Mouse (Mus musculus) left cerebral cortex, postnatal 36 days (tissue): ENCODE measurements around the gene Ppbp. TPM values are rescaled to one million over a fixed set of nuclear protein-coding genes. Genes with fewer than 3 reads are reported as not detected.
"Not testable (repeated sequence)": the region's sequence is repeated elsewhere in the genome, so short reads cannot be mapped to it uniquely, and the experiment has no call there.

ENCODE experiments used
- DNase-seq, 2 experiments: peaks; one replicate each; pipeline ENCODE4 v3.0.0; 2021 to 2022; ENCODE audit warnings: low spot score in 2 of 2, mixed read lengths in 1 of 2
- intact Hi-C: fragments of 180-260 bp; cut with DNase I; formaldehyde crosslinking; loops from one replicate; pipeline ENCODE4 v1.15.1; 2025
- microRNA-seq: library from miRNA; unstranded; fragments of <30 nt; microRNA quantifications from one replicate; pipeline ENCODE4 v1.2.0, GENCODE M21; 2022
- total RNA-seq, 2 experiments: library from RNA; stranded (reverse); gene quantifications; 2 replicates each; pipeline ENCODE4 v1.2.3; 2021

Gene Ppbp
- total RNA-seq, 2 experiments from 2014 or later = 0.88 TPM; not detected in 1

DNA sequence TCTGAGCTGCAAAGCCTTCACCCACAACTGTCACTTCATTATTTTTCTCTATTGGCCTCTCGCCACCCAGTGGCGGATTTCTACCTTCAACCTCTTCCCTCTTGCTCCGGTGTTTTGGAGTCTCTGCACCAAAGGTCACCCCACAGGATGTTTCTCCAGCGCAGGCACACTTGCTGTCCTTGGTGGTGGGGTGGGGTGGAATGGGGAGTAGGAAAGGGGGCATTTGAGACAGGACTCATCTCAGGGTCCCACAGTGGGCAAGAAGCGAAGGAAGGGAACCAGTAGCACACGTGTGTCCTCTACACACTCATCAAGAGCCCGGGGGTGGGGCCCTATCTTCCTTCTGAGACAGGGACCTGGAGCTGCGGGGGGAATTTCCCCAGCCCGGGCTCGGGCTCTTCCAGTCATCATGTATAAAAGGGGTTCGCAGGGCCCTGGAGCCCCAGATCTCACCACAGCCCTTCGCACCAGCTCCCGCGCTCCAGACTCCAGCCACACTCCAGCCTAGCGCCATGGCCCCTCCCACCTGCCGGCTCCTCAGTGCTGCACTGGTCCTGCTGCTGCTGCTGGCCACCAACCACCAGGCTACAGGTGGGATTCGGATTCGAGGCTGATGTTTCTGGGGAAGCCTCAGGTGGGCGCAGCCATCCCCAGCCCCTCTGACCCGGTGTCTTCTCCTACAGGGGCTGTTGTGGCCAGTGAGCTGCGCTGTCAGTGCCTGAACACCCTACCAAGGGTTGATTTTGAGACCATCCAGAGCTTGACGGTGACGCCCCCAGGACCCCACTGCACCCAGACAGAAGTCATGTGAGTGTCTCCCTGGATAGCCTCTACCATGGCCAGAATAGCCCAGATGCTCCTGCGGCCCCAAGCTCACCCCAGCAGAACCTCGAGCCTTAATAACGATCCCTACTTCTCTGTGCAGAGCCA lies 17.6 kb downstream of the Ppbp start, which contains the start of gene Cxcl3:
Cxcl3 (plus strand) TSS at position 445 of the 930 bp plus-strand sequence.
- intact Hi-C loops = loop anchor here (5.0 kb wide), 1 partner anchor 124 kb away; no protein-coding TSS in a partner anchor
- no peak for DNase-seq

DNA sequence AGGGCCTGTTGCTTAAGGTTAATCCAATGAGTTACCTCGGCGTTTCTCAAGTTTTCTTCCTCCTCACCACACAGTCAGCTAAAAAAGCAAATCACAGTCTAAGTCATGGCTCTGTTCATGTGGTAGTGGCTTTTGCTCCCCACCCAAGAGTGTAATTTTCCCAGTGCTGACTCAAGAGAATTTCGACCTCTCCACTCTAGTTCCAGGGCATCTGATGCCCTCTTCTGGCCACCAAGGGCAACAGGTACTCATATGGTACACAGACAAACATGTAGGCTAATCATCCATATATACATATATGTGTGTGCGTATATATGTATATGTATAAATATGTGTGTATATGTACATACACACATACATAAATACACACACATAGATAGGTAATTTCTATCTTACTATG lies 19.8 kb downstream of the Ppbp start:
- DNase-seq = no peak
- intact Hi-C loops = loop anchor here (5.0 kb wide), 1 partner anchor 126 kb away; no protein-coding TSS in a partner anchor

GRCm38 (mm10) chr5:90789306-90790073 lies 21.2 kb downstream of the Ppbp start:
- DNase-seq = no peak
- intact Hi-C loops = loop anchor here (5.0 kb wide), 1 partner anchor 127 kb away; no protein-coding TSS in a partner anchor

- DNase-seq = no peak
- intact Hi-C loops = no loop called here
Observed at GRCm38 (mm10) chr5:90790074-90790502, 21.8 kb downstream of the Ppbp start.

- DNase-seq = no peak
- intact Hi-C loops = no loop called here
Observed at GRCm38 (mm10) chr5:90794195-90794625, 25.9 kb downstream of the Ppbp start, which contains the start of gene Cxcl15. TSS of gene Cxcl15 (plus strand) at chr5:90794534.

- intact Hi-C loops, DNase-seq: not testable (repeated sequence)
Observed at GRCm38 (mm10) chr5:90795392-90795791, 27.1 kb downstream of the Ppbp start.

GRCm38 (mm10) chr5:90804574-90804973 lies 36.3 kb downstream of the Ppbp start:
- no peak for DNase-seq
- intact Hi-C loops = no loop called here

- no peak for DNase-seq
- intact Hi-C loops = no loop called here
Observed at GRCm38 (mm10) chr5:90806050-90806449, 37.7 kb downstream of the Ppbp start.

DNA sequence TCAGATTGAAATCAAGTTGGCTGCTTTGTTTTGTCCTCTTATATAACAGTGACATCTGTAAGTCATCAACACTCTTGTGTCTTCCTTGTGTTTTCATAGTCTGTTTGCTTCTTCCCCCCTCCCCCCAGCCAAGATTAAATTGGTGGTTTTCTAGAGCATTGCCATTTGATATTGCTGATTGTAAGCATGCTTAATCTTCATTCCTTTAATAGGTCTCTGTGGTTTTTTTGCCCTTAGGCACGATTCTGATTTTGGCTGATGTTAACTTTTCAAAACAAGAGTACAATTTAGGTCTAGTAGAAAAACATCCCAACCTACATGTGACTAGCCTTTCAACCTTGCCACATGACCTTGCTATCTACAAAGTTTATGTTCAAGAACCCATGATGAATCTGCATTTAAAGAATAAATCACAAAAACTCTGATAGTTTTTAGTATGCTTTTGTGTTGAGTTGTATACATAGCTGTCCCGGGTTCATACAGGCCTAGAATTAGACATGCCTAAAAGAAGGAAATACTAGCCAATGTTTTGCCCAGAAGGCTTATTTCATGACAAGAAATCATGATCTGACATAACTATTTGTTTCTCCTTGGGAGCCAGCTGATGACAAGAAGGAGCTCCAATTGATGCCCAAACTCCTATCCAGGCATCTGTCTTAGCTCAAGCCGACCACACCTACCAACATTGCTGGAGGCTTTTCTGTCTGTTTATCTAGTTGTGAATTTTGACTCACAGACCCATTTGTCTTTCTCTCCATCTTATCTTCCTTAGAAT lies 39.0 kb downstream of the Ppbp start:
- intact Hi-C loops = no loop called here
- DNase-seq = no peak

Small RNA genes lying within 50 kb of the gene (microRNA-seq; reads per million reads assigned to microRNA genes)
- gene Gm24322 = not detected

Other genes starting within 250 kb of the Ppbp start
- not detected for gene Afm, start 249.6 kb upstream of the Ppbp start, total RNA-seq
- gene 5830473C10Rik, start 207.4 kb upstream of the Ppbp start, total RNA-seq = under 1 TPM; 0.16 to 0.27 TPM
- gene Rassf6, start 127.9 kb upstream of the Ppbp start, total RNA-seq = 1 to 10 TPM in 1 of 2 experiments, under 1 TPM in 1; 0.97 to 1.4 TPM
- under 1 TPM in 1 of 2 experiments, not detected in 1; 0.20 TPM for gene Cxcl5, start 9.2 kb upstream of the Ppbp start, total RNA-seq
- 1 to 10 TPM; 2.3 to 2.9 TPM for gene Pf4, start 3.9 kb downstream of the Ppbp start, total RNA-seq
- not detected for gene Cxcl3, start 17.6 kb downstream of the Ppbp start, total RNA-seq
- gene Cxcl15, start 26.0 kb downstream of the Ppbp start, total RNA-seq = not detected
- not detected for gene Cxcl1, start 122.7 kb downstream of the Ppbp start, total RNA-seq
- gene Cxcl2, start 135.4 kb downstream of the Ppbp start, total RNA-seq = not detected
- 10 to 100 TPM; 17.0 to 17.8 TPM for gene Mthfd2l, start 162.6 kb downstream of the Ppbp start, total RNA-seq